ENCODE assay signal across 8 mouse cellular contexts in genomic region chr1:135700605-135701004, GRCm38 (mm10). TPM values are rescaled to one million over a fixed set of nuclear protein-coding genes. Genes with fewer than 3 reads are reported as not detected.
DNase-seq lines count a peak whose midpoint lies in the region; ATAC-seq and TF ChIP-seq lines count a peak whose summit lies in the region.

No protein-coding gene starts in this region.

- H3K9me3 ChIP-seq in heart, embryonic 12.5 days (replicated peaks) = no peaks in the 10 kb centered on the region

- no peak overlapping the region for H3K27ac ChIP-seq in heart, adult 2 months
- H3K27ac ChIP-seq in heart, embryonic 12.5 days (ENCODE audit: poor library complexity, severe bottlenecking) = no peak overlapping the region
- no peak overlapping the region for H3K27ac ChIP-seq in liver, adult 2 months (replicated peaks; ENCODE audit: insufficient read depth, low read depth, low read length)

- no peaks in the 10 kb centered on the region for H3K27me3 ChIP-seq in heart, adult 2 months (ENCODE audit: control insufficient read depth, insufficient read depth, low read length)
- no peaks in the 10 kb centered on the region for H3K27me3 ChIP-seq in heart, embryonic 12.5 days (replicated peaks)
- H3K27me3 ChIP-seq in liver, adult 2 months (ENCODE audit: control insufficient read depth, insufficient read depth, low read length) = peaks cover 3% of the 10 kb centered on the region; the same call in 1 of the 2 replicates
- H3K27me3 ChIP-seq in splenic B cell, adult 2 months (ENCODE audit: control insufficient read depth, insufficient read depth, low read length, poor library complexity, severe bottlenecking) = no peaks in the 10 kb centered on the region

- no peaks in the 10 kb centered on the region for H3K79me2 ChIP-seq in heart, adult 2 months (replicated peaks; ENCODE audit: control insufficient read depth, insufficient read depth, low read length)
- H3K79me2 ChIP-seq in liver, adult 2 months (ENCODE audit: control insufficient read depth, insufficient read depth, low read length) = no peaks in the 10 kb centered on the region

- H3K4me3 ChIP-seq in heart, adult 2 months = no peak overlapping the region
- H3K4me3 ChIP-seq in heart, embryonic 12.5 days = no peak overlapping the region
- no peak overlapping the region for H3K4me3 ChIP-seq in liver, adult 2 months (ENCODE audit: insufficient read depth, low read depth, low read length)

- TF ChIP-seq EP300 in heart, adult 2 months (IDR thresholded peaks at IDR 0.05; ENCODE audit: insufficient read depth, low read depth, low read length) = 0 out of 2 replicates have a peak, but pooled peaks have one; percentile 33

- TF ChIP-seq CTCF in heart, adult 2 months (IDR thresholded peaks at IDR 0.05) = peak; percentile 94
- TF ChIP-seq CTCF in liver, adult 2 months (IDR thresholded peaks at IDR 0.05; ENCODE audit: low read depth, low read length) = peak; percentile 76

- no peak for TF ChIP-seq POLR2A in heart, adult 2 months (IDR thresholded peaks at IDR 0.05; ENCODE audit: insufficient read depth, low read depth, low read length)
- TF ChIP-seq POLR2A in liver, adult 2 months (IDR thresholded peaks at IDR 0.05; ENCODE audit: extremely low read depth, insufficient read depth, low read length) = no peak

- WGBS in heart, adult 2 months = 2% methylated on average over 7 of the region's 7 CpGs
- 2% methylated on average over 7 of the region's 7 CpGs for whole genome bisulfite sequencing in heart, embryonic 12.5 days
- under 1% methylated on average over 7 of the region's 7 CpGs for WGBS in liver, adult 2 months

- no peak overlapping the region for H3K9ac ChIP-seq in heart, adult 2 months (ENCODE audit: low read depth, low read length)
- H3K9ac ChIP-seq in heart, embryonic 12.5 days = no peak overlapping the region
- no peak overlapping the region for H3K9ac ChIP-seq in liver, adult 2 months (ENCODE audit: low read depth, low read length)

- H3K4me1 ChIP-seq in heart, adult 2 months (ENCODE audit: control insufficient read depth, insufficient read depth, low read length) = peaks cover 7% of the 10 kb centered on the region; the same call in 1 of the 2 replicates
- peaks cover 34% of the 10 kb centered on the region for H3K4me1 ChIP-seq in heart, embryonic 12.5 days (replicated peaks)
- H3K4me1 ChIP-seq in liver, adult 2 months (ENCODE audit: control insufficient read depth, insufficient read depth, low read length) = no peaks in the 10 kb centered on the region

- H3K4me2 ChIP-seq in heart, embryonic 12.5 days = no peak overlapping the region

- DNase-seq in heart, adult 2 months = peak; percentile 72 to 86
- peak; percentile 89 to 94 for DNase-seq in cerebellum, postnatal 14 days
- peak; percentile 73 for DNase-seq in gastrocnemius, adult 18-20 months (ENCODE audit: low spot score)
- DNase-seq in kidney, adult 8-10 months = peak; percentile 41 to 76
- DNase-seq in liver, adult 2 months (ENCODE audit: extremely low read depth, low read depth, low spot score) = peak; percentile 46
- peak; percentile 85 for DNase-seq in splenic B cell, adult 2 months (ENCODE audit: low read depth, low spot score)

- no peak; the same call in 1 of the 2 replicates for ATAC-seq in heart, embryonic 12.5 days (ENCODE audit: insufficient number of reproducible peaks, low FRiP score)
- ATAC-seq in monocyte, adult 5-6 weeks (replicated peaks; ENCODE audit: insufficient number of reproducible peaks, low FRiP score, low TSS enrichment, poor library complexity, severe bottlenecking) = peak; percentile 88

- intact Hi-C loops in heart, adult 2 months (cut with DNase I) = no loop called here

- peaks cover 2% of the 10 kb centered on the region; the same call in 1 of the 2 replicates for H3K36me3 ChIP-seq in heart, adult 2 months (ENCODE audit: control insufficient read depth, insufficient read depth, low read length)
- H3K36me3 ChIP-seq in heart, embryonic 12.5 days = no peaks in the 10 kb centered on the region
- H3K36me3 ChIP-seq in liver, adult 2 months (ENCODE audit: control insufficient read depth, insufficient read depth, low read length) = no peaks in the 10 kb centered on the region
- no peaks in the 10 kb centered on the region for H3K36me3 ChIP-seq in splenic B cell, adult 2 months (ENCODE audit: control insufficient read depth, insufficient read depth, low read length, poor library complexity, severe bottlenecking)

RNA-seq across cellular contexts. Expression of gene Csrp1, which starts 19.3 kb away (rescaled TPM):
- total RNA-seq in heart, adult 2 months (2021) = 10 to 100 TPM; 50.1 to 50.5 TPM
- polyA plus RNA-seq in heart, adult 2 months (2012; rRNA removed) = 99.2 and 128 TPM in 2 replicates
- polyA plus RNA-seq in heart, embryonic 12.5 days (2016; fragmentation: Nextera tagmentation; extraction: Ambion mirVana) = 266 and 270 TPM in 2 replicates
- total RNA-seq in gastrocnemius, adult 18-20 months (2021) = 10 to 100 TPM; 21.6 to 31.7 TPM
- 11.9 and 12.2 TPM in 2 replicates for total RNA-seq in liver, adult 2 months (2014; rRNA removed)
- polyA plus RNA-seq in liver, adult 2 months (2012; rRNA removed) = 12.1 and 13.7 TPM in 2 replicates
- 25.1 to 38.6 TPM (median 32.4 TPM) in 3 replicates for total RNA-seq in monocyte, adult 5-6 weeks (2017)
